Mouse (Mus musculus) granulocyte monocyte progenitor cell, adult 5-6 weeks (primary cell): ENCODE measurements around the gene Rfc4. TPM values are rescaled to one million over a fixed set of nuclear protein-coding genes. Genes with fewer than 3 reads are reported as not detected.
"Not testable (repeated sequence)": the region's sequence is repeated elsewhere in the genome, so short reads cannot be mapped to it uniquely, and the experiment has no call there.

Experiments
- ATAC-seq: replicated peaks from 2 replicates; pipeline ENCODE4 v1.8.0; 2016; ENCODE audit warnings: mild to moderate bottlenecking, moderate TSS enrichment, inconsistent platforms; ENCODE audit not compliant: poor library complexity, severe bottlenecking
- total RNA-seq, 2 experiments: library from RNA; stranded (forward) in 1 of 2; stranded (reverse) in 1 of 2; fragments of 200-712, 200-1000 nt in 1 of 2; fragments of >200 nt in 1 of 2; fragmentation: Nextera tagmentation in 1 of 2; gene quantifications; 2 replicates each; pipeline ENCODE4 v1.2.3; 2014 to 2017

Rfc4 gene
- total RNA-seq, 2 experiments from 2014 or later = 78.2 to 100.0 TPM

DNA sequence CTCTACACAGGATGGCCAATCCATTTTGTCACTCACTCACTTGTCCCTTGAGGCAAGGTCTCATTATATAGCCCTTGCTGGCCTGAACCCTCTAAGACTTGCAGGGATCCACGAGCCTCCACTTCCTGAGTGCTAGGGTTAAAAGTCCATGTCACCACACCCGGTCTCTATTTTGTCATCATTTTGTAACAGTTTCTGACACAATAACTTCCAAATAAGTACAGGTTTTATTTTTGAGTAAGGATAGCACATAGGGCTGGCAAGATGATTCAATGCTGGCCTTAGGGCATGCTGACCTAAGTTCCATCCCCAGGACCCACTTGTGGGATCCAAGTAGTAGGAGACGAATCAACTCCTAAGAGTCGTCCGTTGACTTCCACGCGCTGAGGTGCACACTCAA lies 21.4 kb downstream of the Rfc4 start:
- ATAC-seq = peak; percentile 20

DNA sequence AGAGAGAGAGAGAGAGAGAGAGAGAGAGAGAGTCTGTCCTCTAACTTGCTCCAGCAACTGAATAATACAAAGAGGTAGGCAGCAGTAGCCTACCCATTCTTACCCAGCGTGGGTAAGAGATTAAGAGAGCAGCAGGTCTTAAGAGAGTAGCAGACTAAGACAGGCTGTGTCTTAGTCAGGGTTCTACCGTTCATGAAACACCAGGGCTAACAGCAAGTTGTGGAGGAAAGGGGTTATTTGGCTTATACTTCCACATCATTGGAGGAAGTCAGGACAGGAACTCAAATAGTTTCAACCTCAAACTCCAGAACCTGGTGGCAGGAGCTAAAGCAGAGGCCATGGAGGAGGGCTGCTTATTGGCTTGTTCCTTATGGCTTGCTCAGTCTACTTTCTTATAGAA lies 23.7 kb downstream of the Rfc4 start:
- peak; percentile 15 for ATAC-seq

DNA sequence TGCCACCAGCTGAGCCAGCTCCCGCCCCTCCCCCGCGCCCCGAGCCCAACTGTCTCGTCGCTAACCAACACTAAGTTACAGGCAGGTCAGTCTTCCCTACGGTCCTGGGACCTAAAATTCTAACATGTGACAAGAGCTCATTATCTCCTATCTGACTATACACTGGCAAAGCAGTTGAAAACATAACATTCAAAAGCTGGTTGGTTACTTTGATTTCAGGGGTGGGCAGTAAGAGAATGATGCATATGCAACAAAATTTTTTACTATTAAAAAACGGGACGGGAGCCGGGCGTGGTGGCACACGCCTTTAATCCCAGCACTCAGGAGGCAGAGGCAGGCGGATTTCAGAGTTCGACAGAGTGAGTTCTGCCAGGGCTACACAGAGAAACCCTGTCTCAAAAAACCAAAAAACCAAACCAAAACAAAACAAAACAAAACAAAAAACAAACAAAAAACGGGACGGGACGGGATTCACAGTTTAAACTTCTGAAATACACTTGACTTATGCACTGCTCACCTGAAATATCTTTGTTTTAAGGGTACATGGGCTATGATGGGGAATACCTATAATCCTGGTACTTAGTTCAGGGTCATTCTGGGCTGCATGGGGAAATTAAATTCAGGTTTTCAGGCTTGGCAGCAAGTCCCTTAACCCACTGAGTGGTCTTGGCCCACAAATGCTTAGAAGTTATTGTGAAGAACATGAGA lies 24.3 kb downstream of the Rfc4 start:
- no peak for ATAC-seq

DNA sequence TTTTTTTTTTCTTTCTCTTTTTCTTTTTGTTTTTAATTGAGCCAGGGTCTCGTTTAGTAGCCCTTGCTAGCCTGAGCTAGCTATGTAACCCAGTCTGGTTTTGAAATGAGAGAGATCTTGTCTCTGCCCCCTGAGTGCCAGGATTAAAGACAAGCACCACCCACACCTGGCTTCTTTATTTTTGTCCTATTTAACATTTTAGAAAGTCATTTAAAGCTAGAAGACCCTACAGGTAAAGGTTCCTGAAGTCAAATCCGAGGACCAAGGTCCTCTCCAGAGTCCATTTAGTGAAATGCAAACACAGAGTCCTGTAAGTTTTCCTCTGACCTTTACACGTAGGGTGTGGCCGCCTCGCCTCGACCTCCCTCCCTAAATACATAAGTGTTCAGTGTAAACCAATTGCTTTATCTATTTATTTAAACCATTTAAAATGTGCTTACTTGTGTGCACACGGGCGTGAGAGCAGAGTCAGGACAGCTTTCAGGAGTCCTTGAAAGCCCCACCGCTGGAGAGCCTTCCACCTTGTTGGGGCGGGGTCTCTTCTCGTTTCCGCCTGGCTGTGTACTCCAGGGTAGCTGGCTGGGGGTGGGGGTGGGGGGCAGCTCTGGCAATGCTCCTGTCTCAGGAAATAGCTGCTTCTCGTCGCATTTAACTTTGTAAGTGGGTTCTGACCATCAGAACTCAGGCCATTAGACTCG lies 25.0 kb downstream of the Rfc4 start:
- ATAC-seq = no peak

DNA sequence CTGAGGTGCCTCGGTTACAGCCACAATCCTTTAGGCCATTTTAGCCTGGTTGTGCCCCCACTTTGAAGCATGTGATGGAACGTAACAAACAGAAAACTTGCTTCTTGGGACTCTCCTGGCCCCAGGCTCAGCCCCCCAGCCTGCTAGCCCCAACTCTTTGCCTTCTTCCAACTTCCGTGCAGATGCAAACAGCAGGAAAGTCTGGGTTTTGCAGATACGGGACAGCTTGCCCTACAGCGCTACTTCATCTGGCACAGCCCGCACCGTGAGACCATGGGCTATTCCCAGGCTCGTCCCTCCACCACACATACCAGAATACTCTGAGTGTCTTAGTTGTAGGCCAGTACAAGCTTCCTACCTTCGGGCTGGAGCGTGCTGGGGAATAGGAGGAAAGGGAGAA lies 26.9 kb downstream of the Rfc4 start:
- no peak for ATAC-seq

DNA sequence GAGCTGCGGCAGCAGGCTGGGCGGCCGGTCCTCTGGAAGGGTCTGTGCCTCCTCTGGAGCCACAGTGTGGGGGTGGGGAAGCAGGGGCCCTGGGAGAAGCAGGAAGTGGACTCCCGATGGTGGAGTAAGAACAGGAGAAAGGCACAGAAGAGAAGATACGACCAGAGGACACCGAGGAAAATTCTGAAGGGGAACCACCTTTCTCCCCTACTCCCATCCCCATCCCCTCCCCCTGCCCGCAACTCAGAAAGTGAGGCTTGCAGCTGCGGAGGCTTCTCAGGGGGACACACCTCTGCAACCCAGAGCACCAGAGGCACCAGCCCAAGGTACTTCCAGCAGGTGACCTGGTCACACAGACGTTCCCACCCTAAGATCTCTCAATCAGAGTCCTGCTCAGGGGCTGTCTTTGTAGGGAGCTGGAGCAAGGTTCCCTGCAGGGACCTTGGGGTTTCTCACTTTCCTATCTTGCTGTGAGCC lies 27.4 kb downstream of the Rfc4 start:
- ATAC-seq = no peak

DNA sequence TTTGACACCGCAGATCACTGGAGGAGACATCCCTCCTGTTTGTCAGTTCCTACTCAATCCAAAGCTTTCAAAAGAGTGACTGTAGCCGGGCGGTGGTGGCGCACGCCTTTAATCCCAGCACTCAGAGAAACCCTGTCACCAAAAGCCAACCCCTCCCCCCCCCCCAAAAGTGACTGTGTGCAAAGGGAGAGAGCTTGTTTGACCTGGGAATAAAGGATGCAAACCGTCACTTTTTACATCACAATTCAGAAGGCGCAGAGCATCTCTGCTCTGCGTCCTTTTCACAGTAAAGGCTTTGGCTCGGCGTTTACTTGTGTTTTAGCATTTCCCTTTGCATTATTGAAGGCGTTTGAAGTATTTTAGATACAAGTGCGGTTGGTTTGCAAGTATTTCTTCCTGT lies 27.9 kb downstream of the Rfc4 start:
- no peak for ATAC-seq

DNA sequence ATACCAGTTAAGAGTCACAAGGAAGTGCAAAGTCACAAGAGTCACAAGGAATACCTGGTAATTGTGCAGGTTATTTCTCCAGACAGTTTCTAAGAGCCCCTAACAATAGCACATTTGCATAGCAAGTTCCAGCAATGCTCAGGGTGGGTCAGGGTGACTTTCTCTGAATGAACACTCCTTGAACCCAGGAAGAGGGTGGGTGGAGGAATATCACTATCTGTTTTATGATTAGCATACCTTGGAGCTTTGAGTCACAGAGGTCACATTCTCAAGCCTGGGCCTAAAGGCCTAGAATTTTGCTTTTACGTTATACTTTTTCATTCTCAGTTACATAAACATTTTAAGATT lies 29.5 kb downstream of the Rfc4 start:
- ATAC-seq = not testable (repeated sequence)

DNA sequence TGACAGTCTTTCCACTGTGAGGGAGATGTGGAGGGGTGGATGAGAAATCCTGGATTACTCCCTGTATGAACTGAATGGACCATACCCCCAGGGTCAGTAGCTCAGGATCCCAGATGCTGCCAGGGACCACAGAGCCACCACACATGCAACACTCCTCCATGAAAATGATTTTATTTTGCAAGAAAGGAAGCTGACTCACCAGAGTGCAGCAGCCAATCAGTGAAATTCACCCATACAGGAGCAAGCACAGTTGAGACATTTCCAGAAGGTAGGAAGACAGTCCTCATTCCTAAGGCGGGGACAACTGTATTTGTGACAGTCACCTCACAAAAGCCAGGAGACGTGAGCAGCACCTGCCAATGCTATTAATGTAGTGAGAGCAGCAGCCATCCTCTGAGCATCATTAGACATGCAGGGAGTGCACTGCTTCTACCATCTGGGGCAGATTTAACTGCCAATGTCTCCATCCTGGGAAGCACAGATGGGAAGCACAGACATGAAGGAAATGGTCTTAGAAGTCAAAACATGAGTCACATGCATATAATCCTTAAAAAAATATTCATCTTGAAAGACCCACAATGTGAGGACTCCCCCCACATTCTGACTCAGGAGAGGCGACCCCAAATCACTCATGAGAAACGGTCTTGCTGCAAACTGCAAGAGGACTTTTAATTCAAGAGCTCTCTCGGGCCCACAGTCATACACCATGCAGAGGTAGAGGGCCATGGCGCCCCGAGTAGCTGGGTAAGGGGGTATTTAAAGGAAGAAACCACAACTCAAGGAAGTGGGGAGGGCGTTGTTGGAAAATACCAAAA lies 30.0 kb downstream of the Rfc4 start:
- ATAC-seq = peak; percentile 78

DNA sequence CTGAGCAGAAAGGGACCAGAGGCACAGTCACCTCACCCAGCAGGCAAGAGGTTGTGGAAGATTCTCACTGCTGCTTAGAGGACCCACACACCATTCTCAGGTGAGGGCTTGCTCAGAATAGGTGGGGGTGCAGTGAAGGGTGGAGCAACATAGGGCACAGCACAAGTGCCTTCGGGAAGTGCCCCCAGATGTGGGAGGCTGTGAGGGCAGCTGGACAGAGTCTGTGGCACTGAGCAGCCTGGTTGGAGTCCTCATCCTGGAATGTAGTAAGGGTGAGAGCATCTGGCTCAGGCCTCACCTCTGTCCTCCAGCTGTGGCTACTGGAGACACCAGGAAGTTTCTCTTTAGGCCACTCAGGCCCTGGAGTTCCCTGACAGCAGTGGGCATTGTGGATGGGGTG lies 30.7 kb downstream of the Rfc4 start:
- ATAC-seq = not testable (repeated sequence)

DNA sequence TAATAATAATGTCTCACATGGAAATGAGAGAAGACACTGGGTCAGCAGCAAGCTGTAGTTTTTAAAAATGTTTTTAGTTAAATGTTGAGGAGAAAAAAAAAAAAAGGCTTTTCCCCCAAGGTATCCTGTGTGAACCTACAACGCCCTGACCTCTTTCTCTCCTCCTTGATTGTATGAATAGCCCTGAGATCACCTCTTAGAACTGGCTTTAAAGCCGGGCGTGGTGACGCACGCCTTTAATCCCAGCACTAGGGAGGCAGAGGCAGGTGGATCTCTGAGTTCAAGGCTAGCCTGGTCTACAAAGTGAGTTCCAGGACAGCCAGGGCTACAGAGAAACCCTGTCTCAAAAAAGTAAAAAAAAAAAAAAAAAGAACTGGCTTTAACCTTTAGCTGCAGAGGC lies 32.0 kb downstream of the Rfc4 start:
- not testable (repeated sequence) for ATAC-seq

DNA sequence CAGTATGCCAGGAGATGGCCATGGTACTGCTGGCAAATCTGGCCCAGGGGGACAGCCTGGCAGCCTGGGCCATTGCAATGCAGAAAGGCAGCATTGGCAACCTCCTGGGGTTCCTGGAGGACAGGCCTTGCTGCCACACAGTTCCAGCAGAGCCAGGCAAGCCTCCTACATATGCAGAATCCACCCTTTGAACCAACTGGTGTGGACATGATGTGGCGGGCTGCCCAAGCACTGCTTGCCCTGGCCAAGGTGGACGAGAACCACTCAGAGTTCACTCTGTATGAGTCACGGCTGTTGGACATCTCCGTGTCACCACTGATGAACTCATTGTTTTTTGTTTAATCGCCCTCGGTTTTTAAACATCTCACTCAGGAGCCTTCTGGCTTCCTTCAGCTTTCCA lies 33.4 kb downstream of the Rfc4 start:
- no peak for ATAC-seq

DNA sequence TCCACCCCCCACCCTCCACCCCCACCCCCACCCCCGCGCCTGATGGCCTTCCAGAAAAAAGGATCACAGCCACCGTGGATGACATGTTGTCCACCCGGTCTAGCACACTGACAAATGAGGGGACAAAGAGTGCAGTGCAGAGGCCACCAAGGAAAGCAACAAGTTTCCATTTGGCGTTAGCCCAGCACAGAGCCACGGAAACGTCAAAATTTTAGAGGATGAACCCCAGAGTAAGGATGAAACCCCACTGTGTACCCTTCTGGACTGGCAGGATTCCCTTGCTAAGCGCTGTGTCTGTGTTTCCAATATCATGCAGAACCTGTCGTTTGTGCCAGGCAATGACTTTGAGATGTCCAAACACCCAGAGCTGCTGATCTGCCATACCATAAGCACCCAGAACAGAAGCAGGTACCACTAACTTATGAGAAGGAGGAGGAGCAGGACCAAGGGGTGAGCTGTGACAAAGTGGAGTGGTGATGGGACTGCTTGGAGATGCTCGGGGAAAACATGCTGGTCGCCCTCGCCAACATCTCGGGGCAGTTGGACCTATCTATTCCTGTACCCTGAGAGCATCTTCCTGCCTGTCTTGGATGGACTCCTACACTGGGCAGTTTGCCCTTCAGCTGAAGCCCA lies 34.1 kb downstream of the Rfc4 start:
- no peak for ATAC-seq

DNA sequence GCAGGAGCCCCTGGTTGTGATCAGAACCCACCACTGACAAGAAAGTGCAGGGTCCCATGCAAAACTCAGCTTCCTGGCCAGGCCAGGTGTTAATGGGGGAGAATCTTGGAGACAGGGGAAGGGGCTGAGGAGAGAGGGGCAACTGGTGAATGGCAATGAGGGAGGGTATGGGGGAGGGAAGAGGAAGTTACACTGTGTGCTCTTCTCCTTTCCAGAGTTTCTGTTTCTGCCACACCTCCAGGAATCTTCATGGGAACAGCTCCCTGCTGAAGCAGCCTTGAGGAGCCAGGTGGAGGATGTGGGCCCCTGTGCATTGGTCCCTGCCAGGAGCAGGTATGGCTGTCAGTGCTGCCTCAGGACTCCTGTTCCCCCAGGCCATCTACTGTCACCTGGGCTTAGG lies 36.2 kb downstream of the Rfc4 start:
- peak; percentile 59 for ATAC-seq

DNA sequence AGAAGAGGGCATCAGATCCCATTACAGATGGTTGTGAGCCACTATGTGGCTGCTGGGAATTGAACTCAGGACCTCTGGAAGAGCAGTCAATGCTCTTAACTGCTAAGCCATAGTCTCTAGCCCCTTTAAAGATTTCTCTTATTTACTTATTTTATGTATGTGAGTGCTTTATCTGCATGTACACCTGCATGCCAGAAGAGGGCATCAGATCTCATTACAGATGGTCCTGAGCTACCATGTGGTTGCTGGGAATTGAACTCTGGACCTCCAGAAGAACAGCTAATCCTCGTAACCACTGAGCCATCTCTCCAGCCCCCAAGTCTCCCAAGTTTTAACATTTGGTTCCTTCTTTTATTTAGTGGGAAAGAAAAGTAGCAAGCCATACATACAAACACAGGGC lies 39.0 kb downstream of the Rfc4 start:
- not testable (repeated sequence) for ATAC-seq

DNA sequence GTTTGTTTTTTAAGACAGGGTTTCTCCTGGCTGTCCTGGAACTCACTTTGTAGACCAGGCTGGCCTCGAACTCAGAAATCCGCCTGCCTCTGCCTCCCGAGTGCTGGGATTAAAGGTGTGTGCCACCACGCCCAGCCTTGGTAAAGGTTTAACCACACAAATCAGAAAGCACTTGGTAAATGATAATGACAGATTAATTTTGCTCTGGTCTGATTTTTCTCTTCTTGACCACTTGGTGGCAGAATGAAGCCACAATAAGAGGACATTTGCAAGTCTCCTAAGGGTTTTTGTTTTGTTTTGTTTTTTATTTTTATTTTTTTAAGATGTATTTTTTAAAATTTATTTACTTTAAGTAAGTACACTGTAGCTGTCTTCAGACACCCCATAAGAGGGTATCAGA lies 39.8 kb downstream of the Rfc4 start:
- not testable (repeated sequence) for ATAC-seq

DNA sequence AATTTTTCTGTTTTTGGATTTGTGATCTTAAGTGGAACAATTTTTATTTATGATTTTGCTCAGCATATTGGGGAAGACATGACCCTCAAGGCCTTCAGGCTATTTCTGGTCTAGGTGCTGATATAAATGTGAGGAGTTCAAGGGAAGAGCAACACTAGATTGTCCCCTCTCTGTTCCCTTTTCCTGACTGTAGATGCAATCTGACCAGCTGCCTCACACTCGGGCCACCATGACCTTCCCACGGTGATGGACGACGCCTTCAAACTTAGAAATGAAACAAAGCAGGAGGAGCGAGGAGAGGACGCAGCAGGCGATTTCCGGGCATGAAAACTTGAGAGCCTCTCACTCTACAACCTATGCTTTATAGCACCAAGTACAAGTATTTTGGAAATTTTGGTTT lies 40.4 kb downstream of the Rfc4 start:
- peak; percentile 52; the same call in 1 of the 2 replicates for ATAC-seq

DNA sequence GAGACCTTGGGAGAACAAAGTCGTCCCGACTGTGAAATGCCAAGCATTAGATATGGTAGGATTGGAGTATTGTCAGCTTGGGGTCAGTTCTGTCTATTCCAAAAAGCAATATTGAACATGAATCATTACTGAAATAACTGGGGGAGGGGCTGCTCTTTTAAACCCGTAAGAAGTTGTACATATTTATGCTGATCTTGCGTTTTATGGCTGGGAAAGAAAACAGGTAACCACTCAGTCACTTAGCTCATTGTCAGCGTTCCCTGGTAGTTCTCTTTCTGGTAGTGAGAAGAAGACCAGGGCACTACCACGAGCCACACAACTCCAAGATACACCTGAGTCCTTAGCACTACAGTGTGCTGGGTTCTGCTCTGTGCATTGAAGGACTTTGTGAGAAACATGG lies 50.0 kb downstream of the Rfc4 start:
- not testable (repeated sequence) for ATAC-seq
